Mouse (Mus musculus) testis, adult 2 months (tissue): ENCODE measurements around the gene Acads.

Source experiments
- CTCF ChIP-seq: fragments of 200-500 bp; IDR thresholded peaks from 2 replicates; pipeline ENCODE4 v1.5.1; 2012; ENCODE audit warnings: low read depth, mild to moderate bottlenecking, inconsistent platforms, low read length, moderate library complexity; ENCODE audit not compliant: control insufficient read depth, insufficient read depth, insufficient replicate concordance
- POLR2A ChIP-seq: fragments of 200-500 bp; IDR thresholded peaks from 2 replicates; pipeline ENCODE4 v1.6.1; 2012; ENCODE audit warnings: low read depth, mild to moderate bottlenecking, inconsistent platforms, low read length, moderate library complexity; ENCODE audit not compliant: control insufficient read depth

DNA sequence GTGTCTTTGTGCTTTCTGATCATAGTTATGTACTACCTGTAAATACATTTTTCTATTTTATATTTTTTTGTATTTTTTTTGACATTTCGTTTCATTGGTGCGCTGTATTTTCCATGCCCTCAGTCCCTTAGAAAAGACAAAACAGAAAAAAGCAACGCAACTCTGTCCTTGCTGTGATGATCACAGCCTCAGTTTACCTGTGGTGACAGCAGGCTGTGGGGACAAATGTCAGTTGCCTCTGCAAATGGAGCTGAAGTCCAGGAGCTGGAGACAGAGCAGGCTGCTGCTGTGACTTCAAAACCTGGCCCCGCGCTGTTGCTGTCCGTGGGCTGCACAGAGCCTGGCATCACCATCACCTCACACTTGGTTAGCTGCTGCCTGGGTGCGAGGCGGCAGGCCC lies 21.0 kb downstream of the Acads start, which contains the start of gene Gm10401:
- TF ChIP-seq POLR2A (no peak), CTCF (no peak)
